Mouse (Mus musculus) CH12.LX (cell line): ENCODE results near the gene Olfr655.

Experiments
- CTCF ChIP-seq, 2 experiments: IDR thresholded peaks in 1 of 2; conservative IDR thresholded peaks in 1 of 2; 2 replicates each; pipeline ENCODE4 v1.5.1; 2011 to 2012; ENCODE audit warnings: low read depth in 2 of 2, low read length in 2 of 2, improper control_type of control experiment in 1 of 2, inconsistent platforms in 1 of 2, mild to moderate bottlenecking in 1 of 2, moderate library complexity in 1 of 2
- E2F4 ChIP-seq: IDR thresholded peaks from 2 replicates; pipeline ENCODE4 v1.6.1; 2011; ENCODE audit warnings: low read depth, low read length, improper control_type of control experiment; ENCODE audit not compliant: insufficient replicate concordance
- ELF1 ChIP-seq: IDR thresholded peaks from 2 replicates; pipeline ENCODE4 v1.6.1; 2014; ENCODE audit warnings: low read depth, mild to moderate bottlenecking, inconsistent platforms, low read length, improper control_type of control experiment
- EP300 ChIP-seq: IDR thresholded peaks from 2 replicates; pipeline ENCODE4 v1.6.1; 2011; ENCODE audit warnings: low read length, improper control_type of control experiment
- MAFK ChIP-seq: IDR thresholded peaks from 2 replicates; pipeline ENCODE4 v1.6.1; 2011; ENCODE audit warnings: low read length, improper control_type of control experiment; ENCODE audit not compliant: insufficient replicate concordance
- MAX ChIP-seq: IDR thresholded peaks from 2 replicates; pipeline ENCODE4 v1.6.1; 2011; ENCODE audit warnings: low read length, improper control_type of control experiment
- MEF2A ChIP-seq: IDR thresholded peaks from 2 replicates; pipeline ENCODE4 v1.6.1; 2014; ENCODE audit warnings: low read depth, mild to moderate bottlenecking, inconsistent platforms, low read length, improper control_type of control experiment, borderline replicate concordance
- MXI1 ChIP-seq: IDR thresholded peaks from 2 replicates; pipeline ENCODE4 v1.6.1; 2011; ENCODE audit warnings: mild to moderate bottlenecking, low read depth, low read length, improper control_type of control experiment
- POLR2A ChIP-seq: IDR thresholded peaks from 2 replicates; pipeline ENCODE4 v1.6.1; 2011; ENCODE audit warnings: low read depth, mild to moderate bottlenecking, improper control_type of control experiment, low read length
- RAD21 ChIP-seq: IDR thresholded peaks from 2 replicates; pipeline ENCODE4 v1.6.1; 2011; ENCODE audit warnings: low read depth, mild to moderate bottlenecking, low read length, improper control_type of control experiment, moderate library complexity
- RCOR1 ChIP-seq: conservative IDR thresholded peaks from 2 replicates; pipeline ENCODE4 v1.6.1; 2012; ENCODE audit warnings: low read depth, mild to moderate bottlenecking, inconsistent platforms, low read length, improper control_type of control experiment
- SMC3 ChIP-seq: IDR thresholded peaks from 2 replicates; pipeline ENCODE4 v1.6.1; 2011; ENCODE audit warnings: low read depth, low read length, improper control_type of control experiment
- USF1 ChIP-seq: IDR thresholded peaks from 2 replicates; pipeline ENCODE4 v1.6.1; 2014; ENCODE audit warnings: low read depth, mild to moderate bottlenecking, inconsistent platforms, low read length, improper control_type of control experiment
- ZNF384 ChIP-seq: IDR thresholded peaks from 2 replicates; pipeline ENCODE4 v1.6.1; 2012; ENCODE audit warnings: low read depth, low read length, improper control_type of control experiment, inconsistent platforms

DNA sequence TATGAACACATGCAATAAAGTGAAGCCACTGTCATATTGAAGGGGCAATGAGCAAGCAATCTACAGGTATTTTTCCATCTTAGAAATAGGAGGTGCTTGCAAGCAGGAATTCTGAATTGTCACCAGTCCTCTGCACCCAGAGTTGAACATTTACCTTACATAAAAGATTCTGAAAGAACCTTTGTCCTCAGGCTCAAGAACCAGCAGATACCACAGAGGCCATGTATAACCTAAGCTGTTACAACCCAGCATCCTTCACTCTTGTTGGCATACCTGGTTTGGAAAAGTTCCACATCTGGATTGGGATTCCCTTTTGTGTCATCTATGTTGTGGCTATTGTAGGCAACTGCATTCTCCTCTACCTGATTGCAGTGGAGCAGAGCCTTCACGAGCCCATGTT, 48.9 kb downstream of the Olfr655 start:
- TF ChIP-seq CTCF (conservative IDR thresholded peaks at IDR 0.05 in 1 of 2, IDR thresholded peaks at IDR 0.05 in 1 of 2; ENCODE audit: low read depth in 2 of 2, low read length in 2 of 2) = no peak
- no peak for TF ChIP-seq EP300
- no peak for TF ChIP-seq MAX
- TF ChIP-seq E2F4 = no peak
- TF ChIP-seq ZNF384 = no peak
- no peak for TF ChIP-seq POLR2A
- no peak for TF ChIP-seq USF1
- TF ChIP-seq ELF1 = no peak
- TF ChIP-seq RCOR1 = no peak
- no peak for TF ChIP-seq MXI1
- no peak for TF ChIP-seq SMC3
- TF ChIP-seq MAFK = no peak
- TF ChIP-seq MEF2A = no peak
- no peak for TF ChIP-seq RAD21
